Mouse (Mus musculus): ENCODE results near the gene Zfp12. TPM values are rescaled to one million over a fixed set of nuclear protein-coding genes. Genes with fewer than 3 reads are reported as not detected.
A peak's percentile ranks its signal among the peaks of the same experiment; 100 is the strongest.

The Zfp12 gene
- total RNA-seq, 4 experiments from 2014 or later: 5.9 to 7.8 (median 7.2) TPM

DNA sequence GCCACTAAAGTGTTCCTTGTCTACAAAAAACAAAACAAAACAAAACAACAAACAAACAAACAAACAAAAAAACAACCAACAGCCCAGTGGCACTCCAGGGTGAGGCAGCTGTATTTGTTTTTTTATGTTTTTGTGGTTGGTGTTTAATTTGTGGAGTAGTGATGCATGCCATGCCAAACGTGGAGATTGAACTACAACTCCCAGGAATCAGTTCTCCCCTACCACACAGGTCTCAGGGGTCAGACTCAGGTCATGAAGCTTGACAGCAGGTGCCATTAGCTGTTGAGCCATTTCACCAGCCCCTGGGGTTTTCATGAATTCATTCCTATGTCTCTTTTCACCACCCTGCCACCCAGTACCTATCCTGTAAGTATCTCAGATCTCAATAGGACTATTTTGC is 30.4 kb downstream of the Zfp12 start:
- no peak for DNase-seq (ENCODE audit: low spot score in 2 of 2)

DNA sequence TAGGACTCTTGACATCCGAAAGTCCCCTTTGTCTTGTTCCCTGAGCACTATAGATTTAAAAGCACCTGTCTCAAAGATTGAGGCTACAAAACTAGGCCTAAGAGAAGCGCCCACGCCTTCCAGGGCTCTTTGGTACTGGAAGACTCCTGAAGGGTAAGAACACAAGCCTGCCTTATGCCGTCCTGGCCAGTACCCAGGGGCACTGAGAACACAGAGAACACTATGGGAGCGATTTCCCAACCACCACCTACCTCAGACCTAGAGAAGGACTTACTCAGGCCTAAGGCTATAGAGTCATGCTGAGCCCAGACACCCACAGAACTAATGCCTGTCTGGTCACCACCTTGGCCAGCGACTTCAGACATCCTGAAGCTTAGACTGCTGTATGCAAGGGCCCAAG is 31.8 kb downstream of the Zfp12 start:
- no peak for DNase-seq (ENCODE audit: low spot score in 2 of 2)

DNA sequence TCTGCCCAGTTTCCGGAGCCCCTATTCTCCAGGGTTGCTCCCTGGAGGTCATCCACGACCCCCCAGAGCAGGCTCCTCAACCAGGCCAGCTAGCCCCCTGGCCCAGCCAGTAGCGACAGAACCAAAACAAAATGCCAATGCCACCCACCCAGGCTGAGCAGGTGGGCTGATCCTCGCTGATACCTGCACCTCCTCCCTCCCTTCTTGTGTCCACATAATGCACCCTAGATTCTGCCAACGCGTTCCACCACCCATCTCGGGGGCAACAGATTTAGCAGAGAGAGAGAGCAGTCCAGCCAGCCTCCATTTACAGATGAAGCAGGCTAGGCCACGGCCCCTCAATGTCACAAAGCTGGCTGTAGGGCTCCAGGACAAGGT is 34.0 kb downstream of the Zfp12 start:
- DNase-seq (ENCODE audit: low spot score in 2 of 2): no peak

DNA sequence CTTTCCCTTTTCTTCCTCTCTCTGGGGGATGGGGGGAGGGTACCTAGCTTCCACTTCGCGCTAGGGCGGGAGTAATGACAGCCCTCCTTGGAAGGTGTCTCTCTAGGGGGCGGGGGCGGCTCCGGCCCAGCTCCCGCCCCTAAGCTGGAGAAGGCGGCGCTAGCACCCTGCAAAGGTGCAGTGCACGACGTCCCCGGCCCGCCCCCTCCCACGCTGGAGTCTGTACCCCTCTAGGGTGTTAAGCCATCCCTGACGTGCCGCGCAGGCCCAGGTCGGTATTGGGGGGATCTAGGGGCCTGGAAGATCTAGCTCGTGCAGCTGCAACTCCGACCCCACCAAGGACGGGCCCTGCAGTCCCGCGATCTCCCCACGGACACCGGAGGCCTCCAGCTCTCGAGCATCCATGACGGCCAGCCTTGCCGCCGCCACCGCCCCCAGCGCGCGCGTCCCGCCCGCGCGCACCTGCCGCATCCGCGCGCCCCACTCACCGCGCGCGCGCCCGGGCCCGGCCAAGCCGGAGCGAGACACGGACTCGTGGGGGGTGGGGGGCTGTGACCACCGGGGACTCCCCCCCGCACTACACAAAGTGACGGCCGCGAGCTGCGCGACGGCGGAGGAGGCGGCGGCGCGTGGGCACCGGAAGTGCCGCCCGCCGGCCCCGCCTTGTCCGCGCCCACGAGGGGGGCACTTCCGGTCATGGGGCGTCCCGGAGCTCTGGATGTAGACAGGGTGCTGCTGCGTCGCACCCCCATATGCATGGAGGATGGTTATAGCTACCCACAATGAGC is 34.6 kb downstream of the Zfp12 start, which contains the start of gene Zfp316:
Gene Zfp316 (minus strand): TSS at position 660 of the 788 bp plus-strand sequence.
- DNase-seq (ENCODE audit: low spot score in 2 of 2): peak; percentile 51 to 63

DNA sequence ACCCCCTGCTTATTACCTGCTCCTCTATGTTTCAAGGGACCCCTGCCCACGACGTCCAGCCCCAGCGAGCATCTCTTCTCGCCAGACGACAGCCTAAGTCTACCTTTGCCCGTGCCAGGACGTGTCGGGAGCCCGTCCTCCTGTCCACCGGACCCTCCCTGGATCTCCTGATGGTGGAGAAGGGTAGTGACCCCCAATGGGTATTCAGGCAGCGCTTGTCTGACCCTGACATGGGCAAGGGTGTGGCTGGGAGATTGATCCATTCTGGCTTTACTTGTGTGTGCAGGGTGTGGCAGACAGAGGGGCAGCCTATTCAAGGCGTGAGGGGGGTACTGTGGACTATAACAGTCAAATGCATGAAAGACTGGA is 35.2 kb downstream of the Zfp12 start:
- no peak for DNase-seq (ENCODE audit: low spot score in 2 of 2)

- no peak for DNase-seq (ENCODE audit: low spot score in 2 of 2)
Measured at GRCm38 (mm10) chr5:143271642-143272041, 36.7 kb downstream of the Zfp12 start.

- DNase-seq (ENCODE audit: low spot score in 2 of 2): no peak
Measured at GRCm38 (mm10) chr5:143272108-143272507, 37.1 kb downstream of the Zfp12 start.

DNA sequence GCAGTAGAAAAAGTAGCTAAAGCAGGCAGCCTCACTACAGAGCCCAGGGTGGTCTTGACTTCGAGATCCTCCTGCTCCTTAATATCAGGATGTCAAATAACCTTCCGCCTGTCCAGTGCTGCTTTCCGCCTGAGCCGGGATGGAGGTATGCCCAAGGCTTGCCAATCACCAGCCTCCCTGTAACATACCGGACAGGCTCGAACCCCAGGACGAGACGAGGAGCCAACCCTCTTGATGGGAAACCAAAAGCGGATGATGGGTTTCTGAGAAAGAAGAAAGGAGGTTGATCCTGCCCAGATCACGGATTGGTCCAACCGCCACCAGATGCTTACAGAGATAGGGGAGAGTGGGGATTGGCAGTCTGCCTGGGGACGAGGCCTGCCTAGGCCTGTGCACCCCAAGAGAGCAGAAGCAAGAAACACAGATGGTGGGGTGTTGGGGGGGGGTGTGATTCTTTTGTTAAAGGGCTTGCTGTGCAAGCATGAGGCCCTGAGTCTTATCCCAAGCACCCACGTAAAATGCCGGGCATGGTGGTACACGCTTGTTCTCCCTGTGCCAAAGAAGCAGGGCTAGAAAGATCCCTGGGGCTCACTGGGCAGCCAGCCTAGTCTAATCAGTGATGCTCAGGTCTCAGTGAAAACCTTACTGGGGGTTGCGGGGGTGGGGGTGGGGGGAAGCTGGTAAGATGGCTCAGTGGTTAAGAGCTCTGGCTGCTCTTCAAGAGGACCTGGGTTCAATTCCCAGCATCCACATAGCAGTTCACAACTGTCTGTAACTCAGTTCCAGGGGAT is 37.8 kb downstream of the Zfp12 start:
- DNase-seq (ENCODE audit: low spot score in 2 of 2): no peak

- no peak for DNase-seq (ENCODE audit: low spot score in 2 of 2)
Measured at GRCm38 (mm10) chr5:143275761-143276160, 40.8 kb downstream of the Zfp12 start.

- DNase-seq (ENCODE audit: low spot score in 2 of 2): no peak
Measured at GRCm38 (mm10) chr5:143279247-143279646, 44.3 kb downstream of the Zfp12 start.

GRCm38 (mm10) chr5:143284762-143285161 is 49.8 kb downstream of the Zfp12 start:
- no peak for DNase-seq (ENCODE audit: low spot score in 2 of 2)

GRCm38 (mm10) chr5:143287774-143288328 is 52.9 kb downstream of the Zfp12 start:
- no peak for DNase-seq (ENCODE audit: low spot score in 2 of 2)

DNA sequence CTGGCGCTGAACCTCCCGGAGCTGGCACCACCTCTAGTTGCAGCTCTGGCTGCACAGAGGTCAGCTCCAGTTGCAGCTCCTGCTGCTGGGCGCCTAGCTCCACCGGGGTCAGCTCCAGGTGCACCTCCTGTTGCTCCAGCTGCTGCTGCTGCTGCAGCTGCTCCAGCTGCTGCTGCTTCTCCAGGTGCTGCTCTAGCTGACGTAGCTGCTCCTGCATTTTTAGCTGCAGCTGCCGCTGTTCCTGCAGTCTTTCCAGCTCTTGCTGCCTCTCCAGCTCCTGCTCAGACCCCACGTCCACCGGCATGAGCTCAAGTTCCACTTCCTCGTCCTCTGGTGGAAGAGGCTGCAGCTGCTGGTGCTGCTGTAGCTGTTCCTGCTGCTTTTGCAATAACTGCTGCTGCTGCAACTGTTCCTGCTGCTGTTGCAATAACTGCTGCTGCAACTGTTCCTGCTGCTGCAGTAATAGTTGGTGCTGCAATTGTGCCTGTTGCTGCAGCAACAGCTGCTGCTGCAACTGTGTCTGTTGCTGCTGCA is 53.5 kb downstream of the Zfp12 start:
- no peak for DNase-seq (ENCODE audit: low spot score in 2 of 2)

DNA sequence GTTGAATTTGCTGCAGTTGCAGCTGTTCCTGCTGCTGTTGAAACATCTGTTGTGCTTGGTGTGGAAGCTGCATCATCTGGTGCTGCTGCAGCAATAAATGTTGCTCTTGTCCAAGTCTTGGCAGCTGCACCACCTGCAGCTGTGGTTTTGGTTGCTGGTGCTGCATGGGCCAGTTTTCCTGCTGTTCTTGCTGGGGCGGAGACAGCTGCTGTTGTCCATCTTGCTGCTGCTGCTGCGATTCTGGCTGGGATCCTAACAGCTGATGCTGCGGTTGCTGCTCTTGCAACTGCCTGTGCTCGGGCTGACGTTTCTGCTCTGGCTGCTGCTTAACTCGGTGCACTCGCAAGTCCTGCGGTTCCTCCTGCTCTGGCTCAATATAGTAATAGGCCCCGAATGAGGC is 54.3 kb downstream of the Zfp12 start:
- DNase-seq (ENCODE audit: low spot score in 2 of 2): no peak

- no peak for DNase-seq (ENCODE audit: low spot score in 2 of 2)
Measured at GRCm38 (mm10) chr5:143292879-143293278, 57.9 kb downstream of the Zfp12 start.

DNA sequence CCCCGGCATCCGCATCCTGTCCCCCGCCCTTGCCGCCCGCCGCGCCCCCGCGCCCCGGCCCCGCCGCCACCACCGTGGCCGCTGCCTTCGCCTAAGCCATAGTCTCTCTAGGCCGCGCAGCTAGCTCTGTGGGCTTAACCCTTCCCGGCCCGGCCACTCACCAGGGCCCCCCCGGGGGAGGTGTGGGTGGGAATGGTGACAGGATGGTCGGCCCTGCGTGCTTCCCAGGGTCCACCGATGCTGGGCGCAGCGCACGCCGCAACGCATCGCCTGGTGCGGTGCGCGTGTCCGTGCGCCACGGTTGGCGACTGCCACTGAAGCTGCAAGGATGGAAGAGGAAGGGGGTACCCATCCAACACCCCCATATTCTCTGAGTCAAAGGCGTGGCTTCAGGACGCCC is 58.4 kb downstream of the Zfp12 start, which contains the start of gene Zfp853:
Gene Zfp853 (minus strand): TSS at position 220 of the 400 bp plus-strand sequence.
- no peak for DNase-seq (ENCODE audit: low spot score in 2 of 2)

DNA sequence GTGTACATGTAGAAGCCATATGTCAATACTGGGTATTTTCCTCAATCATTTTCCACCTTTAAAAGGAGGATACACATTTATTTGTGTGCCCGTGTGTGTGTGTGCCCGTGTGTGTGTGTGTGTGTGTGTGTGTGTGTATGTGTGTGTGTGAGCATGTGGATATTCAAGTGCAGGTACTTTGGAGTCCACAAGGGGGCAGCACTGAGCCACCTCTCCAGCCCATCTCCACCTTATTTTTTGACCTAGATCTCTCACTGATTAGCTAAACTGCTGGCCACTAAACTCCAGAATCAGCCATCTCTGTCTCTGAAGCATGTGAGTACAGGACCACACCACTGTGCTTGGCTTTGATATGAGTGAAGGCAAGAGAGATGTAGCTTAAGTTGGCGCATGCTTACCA is 59.9 kb downstream of the Zfp12 start:
- DNase-seq (ENCODE audit: low spot score in 2 of 2): no peak

GRCm38 (mm10) chr5:143295330-143295729 is 60.4 kb downstream of the Zfp12 start:
- no peak for DNase-seq (ENCODE audit: low spot score in 2 of 2)

DNA sequence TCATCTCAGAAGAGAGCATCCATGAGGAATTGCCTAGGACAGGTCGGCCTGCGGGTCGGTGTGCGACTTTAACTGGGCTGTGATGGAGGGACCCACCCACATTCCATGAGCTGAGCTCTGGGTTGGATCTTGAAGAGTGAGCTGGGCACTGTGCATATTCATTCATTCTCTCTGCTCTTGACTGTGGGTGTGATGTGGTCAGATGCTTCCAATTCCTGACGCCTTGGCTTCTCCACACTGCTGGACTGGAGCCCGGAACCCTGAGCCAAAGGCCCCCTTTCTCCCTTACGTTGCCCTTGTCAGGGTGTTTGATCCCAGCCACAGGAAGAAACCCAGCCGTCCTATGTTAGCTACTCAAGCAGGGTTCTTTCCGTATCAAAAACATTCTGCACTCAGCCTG is 63.0 kb downstream of the Zfp12 start:
- DNase-seq (ENCODE audit: low spot score in 2 of 2): no peak

- no peak for DNase-seq (ENCODE audit: low spot score in 2 of 2)
Measured at GRCm38 (mm10) chr5:143298391-143298790, 63.4 kb downstream of the Zfp12 start.
